Mouse (Mus musculus) C2C12 (cell line): ENCODE results near the gene Phospho2.

Source experiments
- CEBPB ChIP-seq: IDR thresholded peaks from one replicate; pipeline ENCODE4 v1.6.1; 2011; ENCODE audit warnings: low read depth, mild to moderate bottlenecking, control low read depth, moderate library complexity
- CTCF ChIP-seq: IDR thresholded peaks from one replicate; pipeline ENCODE4 v1.5.1; 2011; ENCODE audit not compliant: control insufficient read depth, insufficient read depth, insufficient read length
- FOSL1 ChIP-seq: IDR thresholded peaks from one replicate; pipeline ENCODE4 v1.8.0; 2011; ENCODE audit warnings: mild to moderate bottlenecking, low read length; ENCODE audit not compliant: poor library complexity, insufficient read depth, severe bottlenecking
- MAX ChIP-seq: IDR thresholded peaks from one replicate; pipeline ENCODE4 v1.6.1; 2011; ENCODE audit warnings: mild to moderate bottlenecking, control low read depth
- MYOD1 ChIP-seq: IDR thresholded peaks from one replicate; pipeline ENCODE4 v1.6.1; 2011; ENCODE audit warnings: low read depth; ENCODE audit not compliant: control insufficient read depth, insufficient read length
- MYOG ChIP-seq: IDR thresholded peaks from one replicate; pipeline ENCODE4 v1.6.1; 2011; ENCODE audit not compliant: control insufficient read depth, insufficient read length; ENCODE audit errors: extremely low read depth
- USF1 ChIP-seq: IDR thresholded peaks from one replicate; pipeline ENCODE4 v1.6.1; 2011; ENCODE audit warnings: low read depth, mild to moderate bottlenecking, control low read depth, moderate library complexity

DNA sequence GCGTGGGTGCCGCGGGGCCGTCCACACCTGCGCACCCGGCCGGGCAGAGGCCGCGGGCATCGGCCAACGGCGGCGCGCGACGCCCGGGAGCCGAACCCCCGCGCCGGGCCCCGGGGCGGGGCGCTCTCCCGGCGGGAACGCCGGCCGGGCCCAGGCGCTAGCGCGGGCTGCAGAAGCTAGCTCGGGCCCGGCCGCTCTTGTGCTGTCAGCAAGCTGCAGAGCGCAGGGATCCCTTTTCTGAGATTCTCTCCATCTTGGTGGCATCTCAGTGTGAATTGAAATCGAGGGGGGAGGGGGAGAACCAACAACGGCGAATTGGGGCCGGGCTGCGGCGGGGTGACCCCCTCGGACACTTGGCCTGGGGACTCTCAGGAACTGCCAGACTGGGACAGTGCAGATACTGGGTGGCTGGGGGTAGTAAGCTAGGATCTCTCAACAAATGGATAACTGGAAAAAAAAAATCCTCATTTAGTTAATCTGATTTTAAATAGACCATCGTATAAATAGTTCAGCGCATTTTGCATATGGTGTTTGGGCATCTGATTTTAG lies 33.8 kb downstream of the Phospho2 start:
- TF ChIP-seq MAX (no peak), CEBPB (no peak), MYOG (no peak), CTCF (no peak), FOSL1 (no peak), MYOD1 (no peak), USF1 (no peak)
